Mouse (Mus musculus) liver, postnatal 0 days (tissue): ENCODE data around the gene Nek10.

Source experiments
- CTCF ChIP-seq: sonication (generic); IDR thresholded peaks from 2 replicates; pipeline ENCODE4 v1.5.1; 2016; ENCODE audit warnings: antibody characterized with exemption, low read depth
- EP300 ChIP-seq: IDR thresholded peaks from 2 replicates; pipeline ENCODE4 v1.6.1; 2016; ENCODE audit warnings: antibody characterized with exemption, low read depth, mild to moderate bottlenecking

- TF ChIP-seq EP300 (no peak), CTCF (no peak)
Observed at GRCm38 (mm10) chr14:14894776-14895175, 91.6 kb downstream of the Nek10 start.
